Mouse (Mus musculus) frontal cortex, adult (tissue): ENCODE measurements around the gene Ust.

ENCODE experiments used
- ATAC-seq: cut with Nextera tagmentation; 2 replicates; pipeline ENCODE4 v1.9.2; 2017; ENCODE audit warnings: mild to moderate bottlenecking, moderate library complexity, mixed read lengths; ENCODE audit not compliant: low TSS enrichment

The Ust gene

DNA sequence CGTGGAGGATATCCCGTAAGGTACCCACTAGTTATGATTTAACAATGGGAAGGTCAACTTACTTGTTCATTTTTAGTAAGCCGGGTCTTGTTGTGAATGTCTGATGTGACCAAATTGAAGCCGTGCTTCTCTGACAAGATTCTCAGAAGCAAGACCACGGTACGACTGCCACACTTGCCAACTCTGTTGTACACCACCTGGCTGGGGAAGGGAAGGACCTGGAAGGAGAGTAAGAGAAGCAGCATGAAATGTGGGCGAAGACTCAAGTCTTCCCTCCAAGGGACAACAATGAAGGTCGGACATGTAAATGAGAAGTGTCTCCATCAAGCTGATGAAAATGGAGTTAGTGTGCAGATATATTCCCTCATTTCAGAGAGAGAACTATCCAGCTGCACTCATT, 188.6 kb downstream of the Ust start:
- ATAC-seq: no peak

DNA sequence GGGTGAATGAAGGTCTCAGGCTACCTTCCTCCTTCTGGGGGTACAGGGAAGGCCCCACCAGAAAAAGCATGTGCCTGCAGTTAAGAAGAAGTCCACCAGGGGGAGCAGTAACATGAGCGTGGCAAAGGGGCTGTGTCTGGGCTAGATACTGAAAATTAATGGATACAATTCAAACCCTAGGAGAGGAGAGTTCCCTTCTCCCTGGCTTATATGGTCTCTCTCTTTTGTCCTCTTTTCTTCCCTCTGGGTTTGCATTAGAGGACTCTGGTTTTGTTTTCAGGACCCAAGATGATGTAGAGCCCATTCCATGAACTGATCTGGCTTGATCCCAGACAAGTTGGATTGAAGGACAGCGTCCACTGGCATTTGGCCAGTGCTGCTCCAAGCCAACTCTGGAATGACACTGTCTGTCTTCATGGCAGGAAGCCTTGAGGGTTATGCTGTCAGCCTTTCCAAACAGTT, 195.3 kb downstream of the Ust start:
- peak; percentile 74 for ATAC-seq

DNA sequence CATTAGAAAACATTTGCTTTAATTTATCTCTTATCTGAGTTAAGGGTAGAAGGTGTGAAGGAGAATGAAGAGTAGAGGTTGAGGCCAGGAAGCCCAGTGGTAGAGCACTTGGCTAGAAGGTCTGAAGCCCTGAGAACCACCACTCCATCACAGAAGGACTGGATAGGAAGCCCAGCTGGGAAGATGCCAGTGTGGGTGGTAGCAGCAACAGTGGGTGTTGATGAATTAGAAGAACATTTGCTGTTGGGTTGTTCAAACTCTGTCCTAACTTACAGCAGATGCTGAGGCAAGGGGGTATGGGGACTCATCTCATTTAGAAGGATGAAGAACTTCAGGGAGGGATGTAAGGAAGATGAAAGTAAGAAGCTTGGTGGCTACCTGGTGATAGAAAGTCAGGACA, 197.9 kb downstream of the Ust start:
- ATAC-seq: no peak

DNA sequence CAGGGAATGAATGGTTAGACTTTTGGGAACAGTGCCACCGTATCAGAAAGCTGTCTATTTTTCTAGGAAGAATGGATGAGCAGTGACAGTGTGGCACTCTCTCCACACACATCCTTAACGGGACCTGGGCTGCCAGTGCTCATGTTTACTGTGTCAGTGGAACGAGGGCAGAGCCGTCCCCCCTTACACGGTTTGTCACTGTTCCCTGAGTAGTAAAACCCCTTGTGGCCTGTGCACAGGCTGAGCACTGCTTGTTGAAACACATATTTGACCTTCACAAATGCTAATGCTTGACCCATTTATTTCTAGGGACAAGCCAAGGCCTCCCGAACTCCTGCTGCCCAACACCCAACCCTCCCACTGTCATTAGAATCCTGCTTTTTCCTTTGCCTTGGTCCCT, 209.2 kb downstream of the Ust start:
- no peak for ATAC-seq

DNA sequence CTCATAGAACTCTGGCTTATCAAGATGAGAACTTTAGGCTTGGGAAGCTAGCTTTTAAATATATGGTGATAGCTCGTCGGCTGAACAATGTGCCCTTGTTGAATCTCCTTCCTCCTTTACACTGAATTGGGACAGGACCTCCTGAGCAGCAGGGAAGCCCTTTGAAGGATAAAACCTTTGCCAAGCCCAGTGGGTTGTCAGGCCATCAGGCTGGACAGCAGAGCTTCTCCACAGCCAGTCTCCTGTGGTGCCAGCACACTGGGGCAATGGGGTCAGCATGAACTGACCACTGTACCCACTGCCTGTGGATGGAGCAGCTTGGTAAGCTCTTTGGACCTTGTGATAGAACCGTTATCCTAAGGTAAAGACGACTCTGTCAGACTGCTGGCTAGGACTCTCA, 214.4 kb downstream of the Ust start:
- no peak for ATAC-seq

DNA sequence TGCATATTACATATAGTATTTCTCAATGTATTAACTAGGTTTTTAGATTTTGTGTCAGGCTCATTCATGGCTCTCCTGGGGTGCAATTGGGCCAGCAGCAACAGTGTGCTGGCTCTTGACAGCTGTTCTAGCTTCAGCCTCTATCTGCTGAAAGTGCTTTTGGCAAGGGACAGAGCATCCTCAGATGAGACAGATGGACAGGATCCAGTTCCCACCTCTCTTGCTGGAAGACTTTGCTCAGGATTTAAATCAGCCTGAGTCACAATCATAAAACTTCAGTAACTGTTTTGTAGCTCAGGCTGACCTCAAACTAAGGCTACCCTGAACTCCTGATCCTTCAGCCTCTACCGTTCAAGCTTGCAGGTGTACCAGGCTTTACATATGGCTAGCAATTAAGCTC, 219.5 kb downstream of the Ust start:
- ATAC-seq: peak; percentile 95

DNA sequence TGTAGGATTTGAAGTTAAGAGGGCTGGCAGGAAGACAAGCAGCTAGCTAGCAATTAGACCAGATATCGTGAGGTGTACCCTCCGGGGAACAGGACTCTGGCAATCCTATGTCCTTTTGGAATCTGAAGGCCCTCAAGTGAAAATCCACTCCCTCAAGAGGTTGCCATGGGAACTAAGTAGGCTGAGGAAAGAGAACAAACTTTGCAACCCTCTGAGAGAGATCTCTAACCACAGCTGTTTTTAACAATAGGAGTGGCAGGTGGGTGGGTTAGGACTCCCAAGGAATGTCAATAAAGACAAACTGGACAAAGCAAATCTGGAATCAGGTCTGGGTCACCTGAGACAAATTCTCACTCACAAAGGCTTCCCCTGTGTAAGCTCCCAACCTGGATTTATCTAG, 221.4 kb downstream of the Ust start:
- ATAC-seq: no peak

DNA sequence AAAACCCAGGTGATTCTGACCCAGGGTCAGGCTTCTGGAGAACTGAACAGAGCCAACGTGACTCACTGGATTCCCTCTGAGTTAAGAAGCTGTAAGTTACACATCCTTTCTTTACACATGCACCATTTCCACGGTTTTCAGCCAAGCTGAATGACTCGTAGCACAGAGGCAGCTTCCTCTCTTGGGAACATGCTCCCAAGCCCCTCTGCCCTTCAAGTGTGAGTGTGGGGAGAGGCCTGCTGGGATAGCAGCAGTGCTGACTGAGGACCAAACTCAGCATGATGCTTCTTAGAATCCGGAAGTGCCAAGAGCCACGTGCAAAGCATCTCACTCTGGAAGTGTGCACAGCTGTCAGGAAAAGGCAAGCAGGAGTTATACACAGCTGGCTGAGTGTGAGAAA, 228.0 kb downstream of the Ust start:
- no peak for ATAC-seq

DNA sequence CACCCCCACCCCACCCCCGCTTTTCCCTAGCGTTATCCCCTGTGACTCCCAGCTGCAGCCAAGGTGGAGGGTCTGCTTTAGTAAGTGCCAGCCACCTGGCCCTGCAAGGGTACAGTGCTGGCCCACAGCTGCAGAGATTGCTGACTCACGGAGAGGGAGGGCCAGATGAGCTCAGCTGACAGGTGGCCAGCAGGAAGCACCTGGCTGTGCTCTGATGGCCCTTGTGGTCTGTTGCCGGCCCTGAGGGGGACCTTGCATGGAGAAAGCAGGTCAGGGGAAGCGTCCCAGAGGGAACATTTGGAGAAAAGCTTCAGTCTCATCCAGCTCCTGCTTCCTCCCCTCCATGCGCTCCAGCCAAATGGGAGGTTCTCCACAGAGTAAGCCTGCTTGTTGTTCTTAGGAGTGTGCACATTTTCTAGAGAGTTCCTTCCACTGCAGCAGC, 231.3 kb downstream of the Ust start:
- ATAC-seq: no peak

DNA sequence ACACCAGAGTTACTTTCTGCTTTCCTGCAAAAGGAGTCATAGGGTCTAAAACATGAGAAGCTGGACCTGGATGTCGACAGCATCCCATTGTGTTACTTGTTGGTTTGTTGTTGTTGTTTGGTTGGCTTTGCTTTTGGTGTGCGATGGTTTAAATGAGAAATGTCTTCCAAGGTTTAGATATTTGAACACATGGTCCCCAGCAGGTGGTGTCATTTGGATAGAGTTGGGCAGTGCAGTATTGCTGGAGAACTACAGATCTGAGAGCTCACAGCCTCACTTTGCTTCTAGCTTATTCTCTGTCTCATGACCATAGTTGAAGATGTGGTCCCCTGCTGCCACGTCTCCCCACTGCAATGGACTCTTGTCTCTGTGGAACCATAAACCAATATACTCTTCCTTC, 234.6 kb downstream of the Ust start:
- no peak for ATAC-seq

DNA sequence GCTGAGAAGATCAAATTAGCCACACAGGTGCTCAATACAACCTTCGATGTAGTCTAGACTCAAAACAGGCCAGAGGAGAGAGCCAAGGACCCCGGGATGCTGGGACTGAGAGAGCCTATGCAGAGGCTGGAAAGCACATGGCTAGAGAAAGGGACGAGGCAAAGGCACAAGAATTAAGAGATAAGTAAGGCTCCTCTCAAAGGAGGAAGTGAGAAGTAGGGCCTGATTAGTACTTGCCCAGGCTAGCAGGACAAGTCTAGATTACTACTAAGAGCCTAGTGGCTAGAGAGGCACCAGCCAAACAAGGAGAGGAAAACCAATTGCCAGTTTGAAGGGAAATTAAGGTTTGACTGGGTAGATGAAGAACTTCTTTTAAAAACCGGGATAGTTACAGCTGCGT, 241.5 kb downstream of the Ust start:
- no peak for ATAC-seq

DNA sequence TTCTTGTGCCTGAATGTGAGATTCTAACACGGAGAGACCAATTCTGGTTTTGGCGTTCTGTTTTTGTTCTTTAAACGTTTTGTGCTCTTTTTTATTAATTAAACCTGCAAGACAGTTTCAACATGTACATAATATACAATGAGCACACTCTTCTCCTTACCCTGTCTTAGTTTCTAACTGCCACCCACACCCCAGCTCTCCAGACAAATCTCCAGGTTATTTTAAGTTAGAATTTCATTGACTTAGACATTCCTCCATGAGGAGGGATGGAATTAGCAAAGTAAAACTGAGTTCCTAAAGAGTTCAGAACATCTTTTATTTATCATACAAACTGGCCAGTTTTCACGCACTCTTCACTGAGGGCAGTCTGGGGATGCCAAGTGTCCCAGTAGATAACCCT, 248.9 kb downstream of the Ust start:
- ATAC-seq: peak; percentile 100

DNA sequence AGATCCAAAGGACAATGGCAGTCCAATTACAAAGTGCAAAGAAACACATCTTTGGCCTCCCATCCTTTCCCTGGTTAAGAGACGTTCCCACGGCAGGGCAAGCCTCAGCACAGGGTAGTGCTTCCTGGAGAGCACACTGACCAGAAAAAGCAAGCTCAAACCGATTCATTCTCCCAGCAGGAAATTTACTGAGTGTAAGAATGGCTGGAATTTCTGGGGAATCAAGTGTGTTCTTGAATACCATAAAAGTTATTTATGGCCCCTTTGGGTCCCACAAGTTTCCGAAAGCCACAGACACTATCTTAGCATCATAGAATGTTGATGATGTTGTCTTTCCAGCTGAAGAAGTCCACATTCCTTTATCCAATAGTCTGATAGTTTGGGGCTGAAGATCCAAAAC, 258.9 kb downstream of the Ust start:
- no peak for ATAC-seq

DNA sequence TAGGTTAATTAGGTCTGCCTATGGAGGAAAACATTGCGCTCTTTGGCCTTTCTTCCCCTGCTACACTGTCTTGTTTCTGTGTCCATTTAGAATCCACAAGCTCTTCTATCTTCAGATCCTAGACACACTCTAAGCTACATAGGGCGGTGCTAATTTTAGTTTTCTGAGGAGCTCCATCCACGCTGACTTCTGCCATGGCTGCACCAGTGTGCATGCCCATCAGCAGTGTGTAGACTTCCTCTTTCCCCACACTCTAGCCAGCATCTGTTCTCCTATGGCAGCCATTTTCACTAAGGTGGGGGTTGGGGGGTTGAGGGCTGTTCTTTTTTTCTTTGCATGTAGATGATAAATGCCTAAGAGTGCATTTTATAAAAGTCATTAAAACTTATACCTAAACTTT, 268.6 kb downstream of the Ust start:
- no peak for ATAC-seq

DNA sequence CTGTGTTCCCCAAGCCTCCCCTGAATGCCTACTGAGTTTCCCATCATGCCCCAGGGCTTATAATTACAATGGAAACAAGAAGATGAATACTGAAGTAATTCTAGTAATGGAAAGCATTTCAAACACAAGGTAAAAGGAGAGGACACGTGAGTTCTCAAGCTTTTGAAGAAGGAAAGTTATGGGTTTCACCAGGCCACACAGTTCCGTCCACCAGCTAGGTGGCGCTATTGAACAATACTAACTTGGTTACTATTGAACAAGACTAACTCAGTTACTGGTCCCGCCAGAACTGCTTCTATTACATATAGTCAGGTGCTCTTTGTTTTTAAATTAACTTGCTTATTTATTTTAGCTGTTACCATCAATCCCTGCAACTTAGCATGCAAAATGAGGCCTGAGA, 276.3 kb downstream of the Ust start:
- peak; percentile 69 for ATAC-seq

DNA sequence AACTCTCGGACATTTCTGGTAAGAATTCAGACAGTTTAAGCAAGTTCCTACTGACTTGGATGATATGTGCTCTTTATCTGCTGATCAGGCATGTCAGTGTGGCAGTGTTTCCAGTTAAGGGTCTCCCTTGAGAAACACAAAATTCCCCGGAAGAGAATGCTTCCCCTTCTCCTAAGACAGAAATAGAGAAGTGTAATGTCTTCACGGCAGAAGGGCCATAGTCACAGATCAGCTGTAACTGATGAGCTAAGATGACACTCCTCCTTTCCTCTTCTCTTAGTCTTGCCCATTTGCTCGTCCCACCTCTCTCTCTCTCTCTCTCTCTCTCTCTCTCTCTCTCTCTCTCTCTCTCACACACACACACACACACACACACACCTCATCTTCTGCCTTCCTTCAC, 277.9 kb downstream of the Ust start:
- ATAC-seq: no peak

DNA sequence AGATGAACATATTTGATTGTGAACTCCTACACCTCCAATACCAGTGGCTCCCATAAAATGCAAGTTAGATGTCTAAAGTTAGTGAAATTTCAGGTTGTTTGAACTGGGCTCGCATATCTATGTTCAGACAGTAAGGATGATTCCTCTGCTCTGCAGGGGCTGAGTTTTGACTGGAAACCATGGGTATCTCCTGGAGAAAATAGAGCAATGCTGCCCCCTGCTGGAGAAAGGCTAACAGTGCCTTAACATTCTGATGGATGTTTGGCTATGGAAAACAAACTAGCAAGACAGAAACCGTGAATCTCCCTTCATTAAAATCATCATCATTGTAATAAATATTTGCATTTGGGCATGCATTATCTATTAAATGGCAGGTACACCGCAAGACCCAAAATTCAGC, 278.4 kb downstream of the Ust start:
- ATAC-seq: peak; percentile 54

DNA sequence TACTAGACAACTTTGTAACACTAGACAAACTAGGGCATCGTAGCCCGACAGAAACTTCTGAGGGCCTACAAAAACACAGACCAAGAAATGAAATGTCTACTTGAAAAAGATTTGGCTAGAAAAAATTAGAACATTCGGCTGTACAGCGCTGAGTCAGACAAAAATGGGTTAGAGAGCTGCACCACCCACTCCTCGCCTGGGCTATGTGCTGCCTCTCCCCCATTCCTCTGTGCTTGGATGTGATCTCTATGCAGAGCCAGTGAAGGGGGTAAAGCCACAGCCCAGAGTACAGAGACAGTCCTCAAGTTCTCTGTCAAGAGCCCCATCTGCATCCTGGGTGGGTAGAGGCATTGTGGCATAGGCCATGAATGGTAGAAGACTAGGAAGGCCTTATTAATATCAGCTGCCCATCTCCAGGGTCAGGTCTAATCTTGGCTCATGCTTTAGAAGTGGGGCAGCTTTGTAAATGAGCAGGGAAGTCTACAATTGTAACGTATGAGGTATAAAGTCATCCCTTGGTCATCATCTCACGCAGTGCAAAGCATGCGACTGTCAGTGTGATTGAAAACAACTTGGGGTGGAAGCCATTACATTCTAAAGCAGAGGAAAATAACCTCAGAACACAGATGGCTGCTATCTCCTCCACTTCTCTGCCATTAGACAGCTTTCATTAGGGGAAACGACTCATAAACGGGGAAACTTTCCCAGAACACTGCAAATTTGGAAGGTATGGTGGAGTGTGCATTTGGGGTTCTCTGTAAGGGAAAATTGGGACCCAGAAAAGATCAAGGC, 281.6 kb downstream of the Ust start:
- peak; percentile 96 for ATAC-seq

DNA sequence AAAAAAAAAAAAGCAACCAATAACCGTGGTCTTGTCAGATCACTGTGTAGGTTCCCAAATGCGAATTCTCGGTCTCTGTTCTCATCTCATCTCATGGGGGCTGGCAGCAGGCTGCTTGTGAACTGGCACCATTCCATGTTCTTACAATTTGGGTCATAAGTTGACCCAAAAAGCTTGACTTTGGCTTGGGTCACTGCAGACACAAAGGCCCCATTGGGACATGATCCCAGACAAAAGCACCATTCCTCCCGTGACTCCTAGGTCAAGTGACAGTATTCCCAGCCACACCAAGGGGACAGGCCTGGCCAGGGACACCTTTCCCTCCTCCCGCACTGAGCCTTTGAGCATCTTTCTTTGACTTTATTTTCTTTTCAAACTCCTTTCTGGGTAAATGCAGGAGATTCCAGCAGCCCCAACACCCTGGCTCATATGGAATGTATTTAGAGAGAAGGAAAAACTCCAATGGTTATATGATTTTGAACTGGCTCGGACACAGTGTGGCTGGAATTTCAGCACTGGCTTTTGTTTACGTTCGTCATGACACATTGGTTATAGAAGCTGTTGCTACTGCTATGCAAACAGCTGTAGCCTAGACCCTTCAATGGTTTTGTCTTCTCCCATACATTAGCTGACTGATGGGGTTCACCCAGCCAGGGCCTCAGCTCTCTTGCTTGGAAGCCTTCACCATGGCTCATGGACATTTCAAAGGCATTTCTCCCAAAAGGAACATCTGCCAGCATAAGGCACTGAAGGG, 285.3 kb downstream of the Ust start:
- no peak for ATAC-seq

DNA sequence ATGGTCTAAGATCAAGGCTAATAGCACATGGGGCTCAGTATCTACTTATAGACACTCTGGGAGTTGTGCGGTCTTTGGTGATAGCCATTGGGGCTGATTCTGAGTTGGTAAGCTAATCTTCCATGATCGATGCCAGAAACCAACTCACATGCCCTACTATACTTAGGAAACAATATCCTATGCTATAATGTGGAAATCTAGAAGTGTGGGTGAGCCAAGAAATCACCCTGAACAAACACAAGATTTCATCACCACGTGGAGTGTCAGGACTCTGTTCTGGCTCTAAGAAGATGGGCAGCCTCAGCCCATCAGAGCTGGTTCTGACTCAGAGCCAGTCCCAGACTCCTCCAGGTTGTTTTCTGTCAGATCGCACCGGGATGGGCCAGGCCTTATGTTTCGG, 286.1 kb downstream of the Ust start:
- ATAC-seq: no peak

DNA sequence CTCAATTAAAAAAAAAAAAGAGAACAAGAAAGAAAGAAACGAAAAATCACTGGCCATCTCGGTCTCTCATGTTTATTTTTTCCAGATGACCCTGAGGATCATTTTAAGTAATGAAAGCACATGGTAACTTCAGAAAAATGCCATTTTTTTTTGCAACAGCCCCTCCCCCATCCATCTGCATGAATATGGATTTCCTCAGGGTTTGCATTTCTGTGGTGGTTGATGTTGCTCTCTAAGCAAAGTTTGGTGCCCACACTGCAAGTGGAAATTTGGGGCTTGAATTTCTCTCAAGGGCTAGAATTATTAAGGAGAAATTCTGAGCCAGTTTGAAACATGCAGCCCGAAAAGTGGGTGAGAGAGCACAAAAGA, 290.3 kb downstream of the Ust start:
- no peak for ATAC-seq

DNA sequence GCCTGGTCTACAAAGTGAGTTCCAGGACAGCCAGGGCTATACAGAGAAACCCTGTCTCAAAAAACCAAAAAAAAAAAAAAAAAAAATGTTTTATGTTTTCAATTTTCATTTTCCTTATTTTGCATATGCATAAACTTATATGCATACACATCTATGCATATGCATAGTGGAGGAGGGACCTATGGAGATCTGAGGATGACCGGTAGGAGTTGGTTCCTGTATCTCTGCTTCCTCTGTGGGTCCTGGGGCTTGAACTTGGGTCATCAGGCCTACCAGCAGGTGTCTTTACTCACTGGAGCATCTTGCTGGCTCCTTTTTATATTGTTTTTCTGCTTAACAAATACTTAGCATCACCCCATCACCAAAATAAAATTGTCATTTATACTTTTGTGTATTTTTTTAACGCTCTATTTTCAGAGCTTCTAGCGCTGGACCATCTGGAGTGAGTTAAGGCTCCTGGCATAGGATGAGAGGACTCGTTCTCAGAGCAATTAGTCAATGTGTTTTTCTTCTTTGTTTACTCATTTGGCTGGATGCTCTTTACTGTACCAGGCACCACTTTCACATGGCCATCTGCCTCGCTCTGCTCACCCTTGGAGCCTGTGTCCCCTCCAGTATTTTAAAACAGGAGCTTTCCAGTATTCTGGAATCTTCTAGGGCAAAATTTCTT, 290.8 kb downstream of the Ust start:
- ATAC-seq: peak; percentile 89

DNA sequence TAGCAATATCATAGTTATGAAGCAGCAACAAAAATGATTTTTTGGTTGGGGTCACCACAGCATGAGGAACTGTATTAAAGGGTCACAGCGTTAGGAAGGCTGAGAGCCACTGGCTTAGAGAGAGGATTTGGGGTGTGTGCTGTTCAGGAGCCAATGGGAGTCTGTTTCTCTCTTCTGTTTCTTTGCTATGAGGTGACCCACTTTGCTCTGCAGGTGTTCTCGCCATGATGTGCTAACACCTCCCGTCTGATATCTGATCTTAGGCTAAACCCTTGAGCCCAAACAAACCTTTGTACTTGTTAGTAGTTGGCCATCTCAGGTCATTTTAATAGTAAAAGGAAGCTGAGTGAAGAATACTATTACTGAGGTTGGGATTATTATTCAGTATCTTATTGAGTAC, 292.0 kb downstream of the Ust start:
- no peak for ATAC-seq
